Mouse (Mus musculus): ENCODE data around the gene Hk2.

- TF ChIP-seq CTCF (IDR thresholded peaks at IDR 0.05; ENCODE audit: low read depth) (peak; percentile 82), EP300 (IDR thresholded peaks at IDR 0.05; ENCODE audit: low read depth) (no peak)
Measured at GRCm38 (mm10) chr6:82755338-82755737, 18.9 kb downstream of the Hk2 start.
